9 mouse cellular contexts compared by ENCODE assay signal in the genomic region with DNA sequence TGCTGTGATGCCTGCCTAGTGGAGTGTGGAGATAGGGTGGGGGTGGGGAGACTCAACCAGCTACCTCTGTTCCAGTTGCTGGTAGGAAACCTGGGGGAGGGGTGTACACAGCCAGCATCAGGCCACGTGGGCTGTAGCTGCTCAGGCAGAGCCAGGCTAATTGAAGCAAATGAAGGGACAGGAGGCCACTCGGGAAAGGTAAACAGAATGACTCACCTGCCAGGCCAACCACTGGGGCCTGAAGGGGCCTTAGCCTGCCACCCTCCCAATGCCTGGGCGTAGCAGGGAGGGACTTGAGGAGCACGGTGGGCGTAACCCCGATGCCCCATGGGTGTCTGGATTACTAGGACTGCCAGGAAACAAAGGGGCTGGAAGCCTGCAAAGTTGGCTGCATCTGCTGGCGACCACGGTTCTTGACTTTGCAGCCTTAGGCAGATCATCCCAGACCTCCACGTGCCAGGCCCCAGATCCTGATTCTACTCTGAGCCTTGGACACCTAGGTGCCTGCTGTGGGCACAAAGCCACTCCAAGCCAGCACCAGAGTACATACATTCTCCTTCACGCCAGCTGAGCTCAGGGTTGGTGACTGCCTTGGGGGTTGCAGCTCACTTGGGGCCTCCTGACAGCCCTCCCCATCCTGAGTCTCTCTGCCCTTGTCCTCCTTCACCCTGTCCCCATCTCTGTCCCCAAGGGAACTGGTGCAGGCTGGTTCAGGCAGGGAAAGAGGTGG. TPM values are rescaled to one million over a fixed set of nuclear protein-coding genes. Genes with fewer than 3 reads are reported as not detected.
A peak's percentile ranks its signal among the peaks of the same experiment; 100 is the strongest.
DNase-seq lines count a peak whose midpoint lies in the region; TF ChIP-seq lines count a peak whose summit lies in the region.
"Had no signal": no experiment of that assay in that cellular context is flagged by ENCODE, and none has a peak within 500 bp of the region (broad histone marks: within the 10 kb centered on the region; RNA-seq: fewer than 3 reads in every experiment).

No protein-coding gene starts in this region.

- H3K36me3 ChIP-seq in ES-E14 (ENCODE audit: control insufficient read depth, insufficient read depth, low read length, poor library complexity, severe bottlenecking): peaks cover 4% of the 10 kb centered on the region; the same call in 1 of the 2 replicates

- H3K9me3 ChIP-seq in ES-E14 (ENCODE audit: control insufficient read depth, insufficient read depth, low read depth, low read length): no peaks in the 10 kb centered on the region

- H3K9ac ChIP-seq in ES-E14 (ENCODE audit: insufficient read depth, low read depth, low read length, poor library complexity, severe bottlenecking): peak overlapping the region; percentile 30; the same call in 1 of the 2 replicates

- WGBS in lung, adult 2 months: 20% methylated on average over 10 of the region's 10 CpGs

- no peak for TF ChIP-seq POLR2A in lung, adult 2 months (IDR thresholded peaks at IDR 0.05; ENCODE audit: borderline replicate concordance, extremely low read depth, low read depth, low read length)

- no peak overlapping the region for H3K4me3 ChIP-seq in ES-E14 (ENCODE audit: insufficient read depth in 1 of 2, low read depth in 1 of 2, low read length in 2 of 2, poor library complexity in 1 of 2, severe bottlenecking in 1 of 2)
- no peak overlapping the region for H3K4me3 ChIP-seq in lung, adult 2 months (replicated peaks; ENCODE audit: extremely low read depth, low read depth, low read length)

- H3K4me1 ChIP-seq in ES-E14 (ENCODE audit: control insufficient read depth in 2 of 2, insufficient read depth in 2 of 2, low read length in 2 of 2, poor library complexity in 1 of 2): peaks cover 0 to 15% of the 10 kb centered on the region in 2 experiments; a peak in 1 of 4 replicates
- peaks cover 14% of the 10 kb centered on the region for H3K4me1 ChIP-seq in lung, adult 2 months (ENCODE audit: control insufficient read depth, insufficient read depth, low read length)

- in situ Hi-C loops in ES-E14 (cut with MboI; ENCODE audit: low sequenced_read_pairs in 2 of 2, unreplicated experiment in 2 of 2): no loop called here

- DNase-seq in ES-E14 (ENCODE audit: low read depth, low spot score): no peak
- peak; percentile 49 for DNase-seq in embryo, embryonic 11 days
- peak; percentile 77 for DNase-seq in kidney, adult 18-20 months
- DNase-seq in lung, adult 2 months: peak; percentile 63
- peak; percentile 72 for DNase-seq in urinary bladder, postnatal 14 days (ENCODE audit: low spot score)
- no peak for DNase-seq in ovary, postnatal 36 days (ENCODE audit: low spot score)
- DNase-seq in thymus, postnatal 14 days: no peak

- no peak for TF ChIP-seq CTCF in lung, adult 2 months (IDR thresholded peaks at IDR 0.05; ENCODE audit: insufficient read depth, low read length)

- H3K27ac ChIP-seq in ES-E14 (ENCODE audit: insufficient read depth, low read depth, low read length, poor library complexity, severe bottlenecking): no peak overlapping the region

TF ChIP-seq in ES-E14, 5 proteins besides CTCF, POLR2A, EP300 and RAD21:
- TF ChIP-seq MAFK (IDR thresholded peaks at IDR 0.05; ENCODE audit: insufficient read depth, low read depth, low read length): no peak
- no peak for TF ChIP-seq ZNF384 (IDR thresholded peaks at IDR 0.05; ENCODE audit: low read depth, low read length)
- TF ChIP-seq CHD2 (IDR thresholded peaks at IDR 0.05; ENCODE audit: low read depth, low read length): no peak
- no peak for TF ChIP-seq ZC3H11A (IDR thresholded peaks at IDR 0.05; ENCODE audit: borderline replicate concordance, low read depth, low read length)
- TF ChIP-seq HCFC1 (IDR thresholded peaks at IDR 0.05; ENCODE audit: borderline replicate concordance, insufficient read depth, low read length): no peak
TF ChIP-seq in ES-E14: peak in this region for 0.

RNA-seq across cellular contexts. Expression of gene Gcgr, which starts 9.0 kb away (rescaled TPM):
- 0.40 and 0.53 TPM in 2 replicates for total RNA-seq in ES-E14 (2012; rRNA removed)
- polyA plus RNA-seq in lung, adult 2 months (2012; rRNA removed): 0.86 and 1.0 TPM in 2 replicates
- total RNA-seq: common myeloid progenitor, adult 5-6 weeks had no signal

RNA-seq across cellular contexts. Expression of gene Mcrip1, which starts 10.1 kb away (rescaled TPM):
- 18.9 and 20.2 TPM in 2 replicates for total RNA-seq in ES-E14 (2012; rRNA removed)
- polyA plus RNA-seq in lung, adult 2 months (2012; rRNA removed): 133 and 168 TPM in 2 replicates

RNA-seq across cellular contexts. Expression of gene Ppp1r27, which starts 11.5 kb away (rescaled TPM):
- total RNA-seq in ES-E14 (2012; rRNA removed): not detected in 2 replicates
- polyA plus RNA-seq in lung, adult 2 months (2012; rRNA removed): 3.3 TPM in 1 of 2 replicates, not detected in the other
- total RNA-seq: common myeloid progenitor, adult 5-6 weeks had no signal
- polyA plus RNA-seq: spleen, adult 2 months had no signal

RNA-seq across cellular contexts. Expression of gene P4hb, which starts 33.6 kb away (rescaled TPM):
- 904 and 977 TPM in 2 replicates for total RNA-seq in ES-E14 (2012; rRNA removed)
- 192 and 254 TPM in 2 replicates for polyA plus RNA-seq in lung, adult 2 months (2012; rRNA removed)

RNA-seq across cellular contexts. Expression of gene Arhgdia, which starts 42.0 kb away (rescaled TPM):
- 161 and 253 TPM in 2 replicates for total RNA-seq in ES-E14 (2012; rRNA removed)
- polyA plus RNA-seq in lung, adult 2 months (2012; rRNA removed): 890 and 923 TPM in 2 replicates

Comparison
In these comparisons a context has a peak if more than half of its experiments do, and no peak if none do; other contexts are left out.
1. DNase-seq: peak in embryo, embryonic 11 days (single experiment), kidney, adult 18-20 months (single experiment), lung, adult 2 months (single experiment) and urinary bladder, postnatal 14 days (single experiment); none in ES-E14 (single experiment), ovary, postnatal 36 days (single experiment) and thymus, postnatal 14 days (single experiment).